Mouse (Mus musculus) heart, adult 8-10 months (tissue): ENCODE results near the gene Emp1. TPM values are rescaled to one million over a fixed set of nuclear protein-coding genes. Genes with fewer than 3 reads are reported as not detected.
A peak's percentile ranks its signal among the peaks of the same experiment; 100 is the strongest.

Experiments used
- DNase-seq: peaks from one replicate; pipeline ENCODE4 v3.0.0; 2022; ENCODE audit warnings: low spot score
- total RNA-seq, 4 experiments: library from RNA; stranded (reverse); gene quantifications; 2 replicates each; pipeline ENCODE4 v1.2.4; 2022

Emp1 gene
- total RNA-seq, result 10 to 100 TPM; 24.4 to 52.4 (median 41.1) TPM

DNA sequence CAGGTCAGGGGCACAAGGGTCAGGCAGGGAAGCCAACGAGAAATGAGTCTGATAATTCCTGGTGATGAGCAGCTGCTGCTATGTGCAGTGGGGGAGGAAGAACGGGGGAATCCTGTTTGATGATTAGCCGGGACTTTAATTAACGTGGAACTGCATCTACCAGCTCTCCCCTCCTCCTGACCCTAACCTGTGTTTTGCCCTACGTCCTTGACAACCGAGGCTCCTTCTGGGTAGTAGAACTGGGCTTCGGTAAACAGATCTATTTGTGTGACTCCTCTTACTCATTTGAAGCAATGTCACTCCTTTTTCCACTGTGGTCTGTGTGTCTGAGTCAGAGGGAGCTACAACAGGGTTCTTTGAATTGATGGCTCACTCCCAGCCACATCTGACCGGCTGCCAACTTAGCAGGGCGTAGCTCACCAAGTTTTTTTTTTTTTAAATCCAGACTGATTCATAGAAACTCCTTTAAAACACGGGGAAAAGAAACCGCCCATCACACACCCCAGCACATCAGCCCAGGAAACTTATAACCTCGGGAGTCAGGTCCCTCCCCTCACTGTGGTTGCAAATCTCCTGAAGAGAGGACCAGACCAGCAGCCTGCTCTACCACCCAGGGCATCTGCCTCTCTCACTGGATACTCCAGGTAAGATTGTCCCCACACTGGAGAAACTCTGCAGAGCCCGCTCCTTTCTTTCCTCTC lies at the start of gene Emp1:
Gene Emp1 (plus strand): TSS at position 87 of the 701 bp plus-strand sequence.
- DNase-seq, result peak; percentile 91

DNA sequence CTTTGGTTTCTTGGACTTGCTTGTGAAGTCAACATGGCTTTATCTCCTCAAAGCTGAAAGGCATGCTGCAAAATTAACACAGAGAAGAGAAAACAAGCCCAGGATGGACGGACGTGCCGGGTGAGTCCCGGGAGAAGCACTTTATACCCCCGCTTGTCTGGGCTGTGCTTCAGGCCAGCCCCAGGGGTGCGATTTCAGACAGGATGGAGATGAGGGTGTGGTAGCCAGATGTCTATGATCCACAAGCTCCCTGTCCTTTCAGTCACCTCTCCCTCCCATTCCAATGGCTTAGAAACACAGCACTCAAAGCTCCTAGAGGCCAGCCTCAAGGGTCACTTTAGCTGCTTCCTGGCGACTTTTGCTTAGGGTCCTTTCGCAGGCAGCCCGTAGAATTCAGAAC lies 48.4 kb upstream of the Emp1 start:
- peak; percentile 61 for DNase-seq

DNA sequence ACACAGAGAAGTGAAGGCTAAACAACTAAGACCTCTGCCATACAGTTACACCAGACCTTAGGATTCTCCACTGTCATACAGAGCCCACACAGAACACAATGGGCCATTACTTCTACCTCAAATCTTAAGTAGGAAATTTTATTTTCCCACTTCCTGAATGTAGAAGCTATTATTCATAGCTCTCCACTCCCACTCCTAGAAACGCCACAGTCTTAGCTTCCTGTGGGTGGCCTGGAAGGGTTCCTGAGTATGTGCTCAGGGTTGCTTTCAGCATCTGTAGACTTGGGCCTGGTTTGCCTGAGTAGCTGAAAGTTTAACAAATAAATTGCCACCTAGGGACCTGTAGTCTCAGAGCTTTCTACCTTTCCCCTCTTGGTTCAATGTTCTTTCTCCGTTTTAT lies 46.2 kb upstream of the Emp1 start:
- no peak for DNase-seq

DNA sequence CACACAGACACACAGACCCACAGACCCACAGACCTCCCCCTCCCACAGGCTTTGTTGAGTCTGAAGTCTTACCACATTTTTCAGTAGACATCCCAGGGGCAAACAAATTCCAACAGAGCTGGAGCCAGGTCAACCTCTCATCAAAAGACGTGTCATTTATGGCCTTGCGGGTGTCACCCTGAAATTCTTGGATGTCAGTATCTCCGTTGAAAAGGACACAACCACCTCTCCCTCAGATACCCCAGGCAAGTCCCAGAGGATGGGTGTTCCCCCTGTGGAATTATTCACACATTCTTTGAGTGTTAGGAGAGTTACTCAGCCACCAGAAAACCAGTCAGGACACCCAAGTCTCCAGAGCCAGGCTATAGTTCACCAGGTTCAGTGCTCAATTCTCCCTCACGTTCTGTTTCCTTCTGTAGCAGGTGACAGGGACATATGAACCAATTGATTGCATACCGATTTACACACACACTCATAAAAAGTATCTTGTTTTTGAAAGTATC lies 42.9 kb upstream of the Emp1 start:
- no peak for DNase-seq

DNA sequence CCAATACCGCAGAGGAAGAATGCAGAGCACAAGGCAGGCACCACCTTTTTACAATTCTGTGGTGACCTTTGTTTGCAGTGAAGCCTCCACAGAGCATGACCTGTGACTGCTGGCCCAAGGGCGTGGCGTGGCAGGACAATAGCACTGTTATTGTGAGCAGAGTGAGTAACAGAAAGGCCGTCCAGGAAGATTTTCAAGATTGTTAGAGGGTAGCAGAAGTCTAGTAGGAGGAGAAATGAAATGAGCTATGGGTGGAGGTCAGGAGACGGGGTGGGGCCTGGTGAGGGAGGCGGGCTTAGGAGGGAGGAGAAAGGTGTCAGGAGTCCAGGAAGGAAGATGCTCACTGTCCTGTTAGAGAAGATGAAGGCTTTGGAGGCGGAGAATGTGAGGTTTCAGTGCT lies 39.6 kb upstream of the Emp1 start:
- DNase-seq, result no peak

DNA sequence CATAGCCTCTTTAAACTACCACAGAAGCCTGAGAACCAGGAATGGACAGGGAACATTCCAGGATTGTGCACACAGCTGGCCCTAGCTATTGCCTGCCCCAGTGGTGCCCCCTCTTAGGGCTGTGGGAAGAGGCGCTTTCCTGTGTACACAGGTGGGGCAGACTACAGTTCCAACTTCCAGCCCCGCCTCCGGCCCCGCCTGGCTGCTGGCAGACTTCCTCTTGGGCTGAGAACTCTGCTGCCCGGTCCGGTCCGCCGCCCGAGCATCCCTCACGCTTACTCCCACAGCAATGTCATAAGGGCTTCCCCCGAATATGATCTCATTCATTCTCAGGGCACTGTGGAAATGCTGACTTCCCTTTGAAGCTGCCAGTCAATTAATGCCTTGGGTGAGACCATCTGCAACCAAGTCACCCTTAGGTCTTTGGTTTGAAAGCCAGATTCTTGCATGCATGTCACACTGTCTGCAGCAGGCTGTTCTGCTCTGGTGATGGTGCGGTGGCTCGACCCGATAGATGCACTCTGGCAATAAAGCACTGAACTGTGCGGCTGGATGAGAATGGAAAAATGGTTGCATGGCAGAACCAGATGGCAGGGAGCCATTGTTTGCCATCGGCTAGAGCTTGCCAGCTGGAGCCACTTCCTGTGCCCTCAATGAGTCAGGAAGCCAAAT lies 38.9 kb upstream of the Emp1 start:
- peak; percentile 64 for DNase-seq

DNA sequence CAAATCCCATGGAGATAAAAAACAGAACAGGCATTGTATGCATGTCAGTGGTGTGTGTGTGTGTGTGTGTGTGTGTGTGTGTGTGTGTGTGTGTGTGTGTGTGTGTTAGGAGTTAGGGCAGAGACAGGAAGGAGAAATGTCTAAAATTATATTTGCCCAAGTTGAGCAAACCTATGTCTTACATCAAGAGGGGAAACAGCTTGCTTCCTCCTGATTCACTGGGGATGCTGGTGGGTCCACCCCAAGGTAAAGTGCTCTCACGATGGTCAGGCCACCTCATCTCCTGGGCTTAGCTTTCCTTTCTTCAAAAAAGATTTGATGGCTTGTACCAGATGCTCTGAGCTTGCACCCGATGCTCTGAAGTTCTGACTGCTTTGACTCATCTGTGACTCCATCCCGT lies 38.2 kb upstream of the Emp1 start:
- DNase-seq, result no peak

DNA sequence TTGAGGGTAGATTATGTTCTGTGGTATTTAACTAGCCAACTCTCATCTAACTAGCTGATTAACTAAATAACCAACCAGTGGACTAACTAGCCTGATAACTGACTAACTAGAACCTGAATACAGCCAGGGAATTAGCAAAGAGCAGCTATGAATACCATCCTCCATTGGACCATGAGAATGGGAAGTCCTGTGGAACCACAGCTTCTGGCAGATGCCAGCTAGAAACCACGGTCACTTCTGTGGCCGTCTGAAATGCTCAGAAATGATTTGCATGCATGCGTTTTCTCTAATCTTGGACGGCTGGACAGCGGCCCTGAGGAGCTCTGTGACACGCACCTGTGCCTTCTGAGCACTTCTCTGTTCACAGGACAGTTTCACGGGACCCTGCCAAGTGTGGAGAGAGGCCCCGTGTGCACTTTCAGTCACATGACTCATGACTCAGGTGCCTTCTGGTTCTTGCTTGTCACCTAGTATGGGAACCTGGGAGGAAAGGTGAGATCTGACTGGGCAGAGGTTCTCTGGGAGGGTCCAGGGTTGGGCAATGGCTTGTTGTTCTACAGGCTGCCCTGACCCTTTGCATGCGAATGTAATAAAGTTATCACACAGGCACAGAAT lies 37.6 kb upstream of the Emp1 start:
- DNase-seq, result no peak

DNA sequence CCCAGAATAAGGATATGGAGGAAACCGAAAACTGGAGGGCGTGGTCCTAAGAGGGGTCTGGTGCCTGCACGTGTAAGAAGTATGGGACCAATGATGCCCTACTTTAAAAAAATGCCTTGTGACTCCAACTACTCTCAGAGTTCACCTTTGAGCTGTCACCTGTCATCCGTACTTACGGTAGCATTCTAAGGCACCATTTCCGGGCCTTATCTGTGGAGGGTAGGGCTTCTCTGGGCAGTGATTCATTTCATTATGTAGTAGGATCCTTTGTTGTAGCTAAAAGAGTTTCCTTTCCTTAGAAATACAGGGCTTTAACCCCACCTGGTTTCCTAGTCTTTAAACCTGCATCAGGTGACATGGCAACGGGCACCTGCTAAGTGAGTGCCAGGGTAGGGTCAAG lies 35.5 kb upstream of the Emp1 start:
- no peak for DNase-seq

DNA sequence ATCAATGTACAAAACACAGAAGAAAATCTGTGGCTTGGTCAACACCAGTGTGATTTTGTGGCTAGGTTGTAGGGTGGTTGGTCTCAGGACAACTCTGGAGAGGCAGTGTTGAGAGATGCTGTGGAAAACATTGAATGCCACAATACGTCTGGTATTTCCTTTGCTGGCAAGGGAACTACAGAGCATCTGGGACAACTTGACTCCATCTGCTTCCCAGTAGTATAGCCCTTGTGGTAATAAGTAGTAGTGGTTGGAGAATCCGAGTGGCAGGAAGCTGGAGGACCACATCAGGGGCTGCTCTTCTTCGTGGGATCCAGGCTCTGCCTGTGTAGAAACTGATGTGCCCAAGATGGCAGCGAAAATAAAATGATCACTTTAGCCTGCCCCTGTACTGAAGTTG lies 30.4 kb upstream of the Emp1 start:
- DNase-seq, result no peak

DNA sequence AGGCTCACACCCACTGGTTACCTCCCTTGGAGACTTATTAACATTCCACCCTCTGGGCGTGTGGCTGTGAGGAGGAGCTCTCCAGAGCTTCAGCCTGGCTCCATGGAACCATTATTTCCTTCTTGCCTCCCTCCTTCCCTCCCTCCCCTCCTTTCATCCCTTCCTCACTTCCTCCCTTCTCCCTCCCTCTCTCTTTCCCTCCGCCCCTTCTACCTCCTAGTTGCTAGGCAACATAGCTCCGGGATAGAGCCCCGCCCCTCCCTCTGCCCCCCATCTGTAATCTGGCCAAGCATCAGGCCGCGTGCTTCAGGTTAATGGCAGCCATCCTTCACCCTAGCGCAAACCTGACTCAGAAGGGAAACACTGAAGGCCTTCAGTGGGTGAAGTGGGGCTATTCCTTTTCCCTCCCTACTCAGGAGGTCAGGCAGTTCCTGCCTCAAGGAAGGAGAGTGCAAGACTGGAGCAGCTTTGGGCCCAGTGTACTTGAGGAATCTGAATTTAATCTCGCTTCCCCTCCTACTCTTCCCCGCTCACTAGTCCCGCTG lies 29.5 kb upstream of the Emp1 start:
- DNase-seq, result no peak

DNA sequence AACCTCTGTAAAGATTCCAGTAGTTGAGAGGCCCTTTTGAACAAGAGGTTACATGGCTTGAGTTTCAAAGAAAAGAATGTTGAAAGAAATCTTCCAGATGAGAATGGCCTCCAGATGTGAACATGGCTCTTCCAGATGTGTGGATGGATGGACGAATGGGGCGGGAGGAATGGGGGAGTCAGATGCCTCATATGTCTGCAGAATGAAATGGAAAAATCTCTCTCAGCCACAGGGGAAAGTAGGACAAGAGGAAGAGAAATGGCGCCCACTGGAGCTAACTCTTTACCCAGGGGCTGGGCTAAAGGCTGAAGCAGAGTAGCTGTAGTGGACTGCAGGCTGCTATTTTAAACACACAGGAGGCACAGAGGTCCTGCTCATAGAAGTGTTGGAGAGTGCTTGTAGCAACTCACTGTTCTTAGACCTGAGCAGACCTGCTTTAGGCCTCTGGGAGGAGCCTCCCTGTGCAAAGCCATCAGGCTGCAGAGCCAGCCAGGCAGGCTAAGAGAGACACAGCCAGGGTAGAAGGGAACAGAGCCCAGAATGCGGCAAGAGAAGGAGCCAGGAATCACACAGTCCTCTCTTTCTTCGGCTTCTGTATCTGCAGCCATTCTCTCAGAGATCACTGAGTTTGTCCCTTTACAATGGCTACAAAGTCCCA lies 28.2 kb upstream of the Emp1 start:
- peak; percentile 55 for DNase-seq

DNA sequence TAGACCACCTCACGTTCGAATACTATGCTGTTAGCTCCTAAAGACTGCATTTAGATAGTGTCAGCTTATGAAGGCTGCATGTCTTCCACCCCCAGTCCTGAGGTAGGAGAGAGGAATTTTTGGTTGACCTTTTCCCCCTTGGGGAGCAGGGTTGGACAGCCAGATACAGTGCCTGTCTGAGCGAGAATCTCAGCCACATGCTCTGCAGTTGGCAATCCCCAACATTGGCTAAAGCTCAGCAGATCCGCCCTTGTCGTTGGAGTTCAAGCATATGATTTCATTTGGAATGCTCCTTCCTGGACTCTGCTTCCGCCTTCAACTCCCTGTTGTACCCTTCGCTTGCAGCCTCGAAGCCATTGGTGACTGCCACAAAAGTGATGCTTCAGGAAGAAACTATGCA lies 26.0 kb upstream of the Emp1 start:
- no peak for DNase-seq

DNA sequence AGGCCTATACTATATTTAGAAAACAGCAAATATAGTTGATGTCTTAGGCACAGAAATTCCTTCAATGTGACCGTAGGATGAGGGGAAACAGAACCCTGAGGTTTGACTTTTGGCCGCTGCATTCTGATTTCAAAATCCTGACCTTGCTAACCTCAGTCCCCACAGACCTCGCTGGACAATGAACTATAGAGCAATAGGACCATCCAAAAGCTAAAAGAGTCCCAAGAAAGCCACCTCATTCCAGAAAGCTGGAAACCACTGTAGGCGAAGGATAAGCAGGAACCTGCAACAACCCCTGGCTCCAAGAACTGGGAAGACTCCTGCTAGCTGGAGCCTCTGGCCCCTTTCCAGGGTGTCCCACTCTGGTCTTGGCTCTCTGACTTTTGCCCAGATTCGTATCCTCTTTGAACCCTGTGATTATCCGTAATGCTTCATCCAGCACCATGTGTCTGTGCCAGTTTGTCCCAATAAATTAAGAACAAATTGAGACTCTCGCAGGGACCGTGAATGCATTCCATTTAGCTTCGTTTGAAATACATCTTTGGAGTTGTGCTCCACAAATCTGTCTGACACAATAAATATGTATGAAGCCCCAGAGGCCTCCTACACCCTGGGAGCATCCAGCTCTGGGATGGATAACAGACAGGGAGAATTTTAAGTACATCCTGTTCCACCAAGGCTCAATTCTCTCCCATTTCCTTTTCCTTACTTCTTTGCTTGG lies 21.8 kb upstream of the Emp1 start:
- peak; percentile 31 for DNase-seq

DNA sequence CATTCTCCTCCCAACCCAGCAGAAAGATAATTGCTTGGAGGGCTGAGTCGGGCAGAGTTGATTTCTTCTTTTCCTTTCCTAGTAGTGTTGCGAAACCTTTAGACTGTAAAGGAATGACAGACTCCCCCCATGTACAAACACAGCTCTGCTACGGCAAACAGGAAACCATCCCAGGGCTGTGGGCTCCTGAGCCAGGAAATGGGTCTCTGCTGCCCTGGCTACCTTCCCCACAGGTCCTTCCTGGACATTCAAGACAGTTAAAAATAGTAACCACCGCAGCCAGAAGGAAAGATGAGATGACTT lies 21.3 kb upstream of the Emp1 start:
- DNase-seq, result no peak

DNA sequence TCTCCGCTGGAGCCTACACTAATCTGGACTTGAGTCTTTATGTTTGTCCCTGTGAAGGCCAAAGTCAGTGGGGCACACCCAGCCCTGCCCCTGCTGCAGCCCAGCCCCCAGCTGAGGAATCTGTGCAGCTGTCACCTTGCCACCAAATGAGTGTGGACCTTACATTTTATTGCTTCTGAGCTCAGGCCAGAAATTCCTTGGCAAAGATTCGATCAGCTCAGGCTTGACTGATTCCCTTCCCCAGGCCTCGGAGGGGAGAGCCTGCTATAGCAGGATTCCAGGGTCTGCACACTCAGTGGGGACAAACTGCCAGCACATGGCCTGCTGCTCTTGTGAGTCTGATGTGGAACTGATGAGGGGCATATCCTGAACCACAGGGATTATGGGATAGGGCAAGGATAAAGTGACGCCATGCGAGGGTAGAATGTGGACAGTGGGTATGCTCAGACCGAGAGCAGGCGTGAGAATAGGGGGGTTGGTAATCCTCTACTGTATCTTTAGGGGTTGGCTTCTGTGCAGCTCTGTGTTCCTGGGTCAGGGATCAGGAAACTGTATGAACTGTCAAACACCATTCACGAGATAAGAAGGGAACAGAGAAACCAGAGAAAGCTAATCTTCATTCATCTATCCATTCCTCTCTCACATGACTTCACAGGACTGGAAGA lies 10.6 kb upstream of the Emp1 start:
- DNase-seq, result no peak

DNA sequence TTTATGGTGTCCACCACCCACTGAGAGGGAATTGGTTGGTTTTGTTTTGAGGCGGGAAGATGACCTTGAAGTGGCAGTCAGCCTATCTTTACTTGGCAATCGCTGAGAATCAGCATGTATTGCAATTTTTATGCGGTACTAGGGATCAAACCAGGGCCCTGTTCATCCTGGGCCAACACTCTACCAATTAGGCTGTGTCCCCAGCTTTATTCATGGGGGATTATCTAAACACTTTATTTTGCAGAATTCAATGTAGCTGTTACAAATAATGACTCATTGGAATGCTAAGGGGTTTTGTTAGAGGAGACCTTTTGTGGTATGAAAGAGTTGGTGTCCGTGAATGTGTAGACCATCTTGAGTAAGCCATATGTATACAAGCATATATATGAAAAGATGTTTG lies 9.8 kb upstream of the Emp1 start:
- no peak for DNase-seq

DNA sequence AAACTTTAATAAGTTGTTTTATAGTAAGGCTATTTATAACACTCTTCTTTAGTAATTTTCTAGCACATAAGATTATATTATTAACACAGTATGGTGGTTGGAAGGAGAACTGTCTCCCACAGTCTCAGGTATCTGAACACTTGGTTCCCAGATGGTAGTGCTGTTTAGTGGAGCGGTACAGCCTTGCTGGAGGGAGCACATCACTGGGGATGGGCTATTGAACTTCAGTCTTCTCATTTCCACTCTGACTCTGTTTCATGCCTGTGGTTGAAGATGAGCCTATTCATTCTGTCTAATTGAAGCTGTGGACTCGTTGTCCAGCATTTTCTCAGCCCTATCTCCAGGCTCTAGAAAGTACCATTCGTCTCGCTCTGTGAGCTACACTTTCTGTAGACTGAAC lies 7.4 kb upstream of the Emp1 start:
- no peak for DNase-seq

DNA sequence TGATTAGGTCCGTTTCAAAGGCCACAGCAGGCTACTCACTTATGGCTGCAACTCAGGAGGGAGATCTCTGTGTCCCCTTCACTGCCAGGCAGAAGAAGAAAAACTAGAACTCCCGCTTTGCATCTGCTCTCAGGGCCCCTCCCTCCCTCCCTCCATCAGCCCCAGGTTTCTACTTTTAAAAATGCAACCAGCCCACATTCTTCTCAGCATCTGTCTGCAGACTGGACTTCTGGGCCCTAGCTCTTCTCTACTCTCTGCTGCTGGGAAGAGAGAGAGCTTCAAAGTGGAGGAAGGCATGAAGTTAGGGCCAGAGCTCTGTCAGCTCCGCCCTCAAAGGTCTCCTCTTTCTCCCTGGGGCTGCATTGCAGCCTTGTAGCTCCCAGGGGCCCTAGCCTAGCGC lies 2.0 kb upstream of the Emp1 start:
- DNase-seq, result no peak

DNA sequence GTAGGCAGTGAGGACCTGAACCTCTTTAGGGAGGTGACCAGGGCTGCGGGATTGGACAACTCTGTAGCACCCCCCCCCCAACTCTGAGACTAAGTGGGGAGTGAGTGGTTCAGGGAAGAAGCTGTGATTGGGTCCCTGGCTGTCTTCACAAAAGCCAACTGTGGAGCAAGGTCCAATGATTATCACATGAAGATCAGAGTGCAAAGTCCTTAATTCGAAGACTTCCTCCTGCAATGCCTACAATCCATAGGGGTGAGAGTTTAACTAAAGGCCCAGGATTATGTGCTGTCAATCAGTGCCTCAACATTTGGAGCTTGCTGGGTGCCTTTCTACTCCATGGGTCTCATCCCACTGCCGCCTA lies 267 bp upstream of the Emp1 start:
- DNase-seq, result no peak

DNA sequence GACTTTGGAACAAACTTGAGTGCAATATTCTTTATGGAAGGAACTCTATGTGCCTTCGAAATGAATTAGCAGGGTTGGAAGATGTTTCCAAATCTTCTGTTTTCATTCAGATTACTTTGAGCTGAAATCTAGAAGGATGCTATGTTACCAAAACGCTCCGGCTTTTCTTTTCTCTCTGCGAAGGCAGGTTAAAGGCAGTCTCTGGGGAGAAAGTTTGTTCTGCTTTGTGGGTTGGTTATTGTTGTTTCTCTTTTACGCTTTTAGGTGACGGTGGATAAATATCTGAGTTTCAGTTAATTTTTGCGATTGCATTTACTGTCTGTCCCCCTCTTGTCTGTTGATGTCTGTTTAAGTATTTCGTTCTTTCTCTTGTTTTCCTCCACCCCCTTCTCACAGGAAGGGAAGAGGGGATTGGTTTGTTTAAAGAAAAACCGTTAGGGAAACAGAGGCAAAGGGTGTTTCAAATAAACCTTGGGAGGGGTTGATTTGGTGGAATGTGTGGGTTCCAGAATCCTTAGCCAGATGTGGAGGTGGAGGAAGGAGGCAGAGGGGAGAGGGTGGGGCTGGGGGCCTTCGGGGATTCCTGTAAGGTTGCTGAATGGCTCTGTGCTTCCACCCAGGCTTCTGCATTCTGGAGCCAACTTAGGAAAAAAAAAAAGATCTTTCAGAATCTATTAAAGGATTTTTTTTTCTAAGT lies 1.1 kb downstream of the Emp1 start:
- DNase-seq, result no peak
